Mouse (Mus musculus): ENCODE data around the gene Zfp811.

The Zfp811 gene

DNA sequence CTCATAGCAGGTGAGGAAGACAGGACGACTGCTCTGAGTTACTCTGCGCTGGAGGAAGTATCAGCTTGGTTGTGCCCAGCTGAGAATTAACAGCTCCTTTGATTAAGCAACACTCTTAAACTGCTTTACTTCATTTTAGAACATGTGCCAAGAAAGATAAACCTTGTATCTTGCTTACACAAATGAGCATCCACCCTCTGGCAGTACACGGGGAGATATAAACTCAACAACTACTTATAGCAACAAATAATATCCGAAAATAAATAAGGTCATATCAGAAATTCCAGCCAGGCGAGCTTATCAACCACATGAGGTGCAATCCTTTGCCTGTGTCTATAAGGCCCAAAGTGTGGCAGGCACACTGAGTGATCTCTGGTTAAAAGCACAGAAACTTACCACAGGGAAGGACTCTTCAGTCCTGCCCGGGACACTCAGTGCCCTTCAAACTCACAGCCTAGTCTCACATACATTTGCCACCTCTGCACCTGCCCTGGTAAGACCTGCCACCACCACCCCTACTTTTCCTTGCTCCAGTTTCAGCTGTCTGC is 56.8 kb downstream of the Zfp811 start:
- no peak for DNase-seq

DNA sequence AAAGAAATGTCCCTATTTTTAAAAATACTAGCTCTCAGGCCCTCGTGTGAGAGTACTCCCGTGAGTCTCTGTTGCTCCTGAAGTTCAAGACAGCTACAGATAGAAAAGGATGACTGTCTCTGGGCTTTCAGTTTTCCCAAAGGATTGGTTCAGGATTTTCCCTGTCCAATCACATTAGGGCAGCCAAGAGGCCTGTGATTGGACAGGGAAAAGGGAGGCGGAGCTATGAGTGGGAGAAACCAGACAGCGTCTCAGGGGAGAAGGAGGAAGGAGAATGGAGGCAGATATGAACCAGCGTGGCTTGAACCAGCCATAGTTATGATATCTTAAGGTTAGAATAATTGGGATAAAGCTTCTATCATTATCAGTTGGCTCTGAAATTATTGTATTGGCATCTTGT is 59.1 kb downstream of the Zfp811 start:
- DNase-seq, result no peak
